Mouse (Mus musculus): ENCODE data around the gene Olfr142. TPM values are rescaled to one million over a fixed set of nuclear protein-coding genes. Genes with fewer than 3 reads are reported as not detected.
"Not testable (repeated sequence)": the region's sequence is repeated elsewhere in the genome, so short reads cannot be mapped to it uniquely, and the experiment has no call there.

Gene Olfr142
- not detected in 2 replicates for polyA plus RNA-seq (2014; fragmentation: Nextera tagmentation; extraction: Ambion mirVana)

GRCm38 (mm10) chr2:90257492-90257891 is at the start of gene Olfr142:
Gene Olfr142 (minus strand): TSS chr2:90257592.
- 91% methylated on average over 4 of the region's 4 CpGs for WGBS
- H3K27me3 ChIP-seq (ENCODE audit: control insufficient read depth, insufficient read depth, low read length), result no peaks in the 10 kb centered on the region
- H3K4me2 ChIP-seq (ENCODE audit: low read depth), result no peak within 1 kb of the TSS
- H3K27ac ChIP-seq (ENCODE audit: low read depth, low read length), result no peak within 1 kb of the TSS
- H3K9ac ChIP-seq (ENCODE audit: low read length), result no peak within 1 kb of the TSS
- H3K36me3 ChIP-seq (ENCODE audit: control insufficient read depth, insufficient read depth, low read length), result no peaks in the 10 kb centered on the region
- H3K9me3 ChIP-seq (ENCODE audit: control insufficient read depth, low read length), result no peaks in the 10 kb centered on the region
- ATAC-seq (ENCODE audit: insufficient read depth, low FRiP score, low TSS enrichment) (no peak), DNase-seq (ENCODE audit: low spot score) (no peak)
- H3K4me1 ChIP-seq (ENCODE audit: control insufficient read depth, insufficient read depth, low read length), result no peaks in the 10 kb centered on the region
- H3K4me3 ChIP-seq (ENCODE audit: low read depth, low read length), result no peak within 1 kb of the TSS

- Histone ChIP-seq H3K9me3 (ENCODE audit: control insufficient read depth, low read length) (no peaks in the 10 kb centered on the region), H3K27me3 (ENCODE audit: control insufficient read depth, insufficient read depth, low read length) (no peaks in the 10 kb centered on the region), H3K27ac (ENCODE audit: low read depth, low read length) (no peak within 1 kb of the TSS), H3K4me1 (ENCODE audit: control insufficient read depth, insufficient read depth, low read length) (no peaks in the 10 kb centered on the region), H3K9ac (ENCODE audit: low read length) (no peak within 1 kb of the TSS), H3K4me2 (ENCODE audit: low read depth) (no peak within 1 kb of the TSS), H3K4me3 (ENCODE audit: low read depth, low read length) (no peak within 1 kb of the TSS), H3K36me3 (ENCODE audit: control insufficient read depth, insufficient read depth, low read length) (no peaks in the 10 kb centered on the region)
- 88% methylated on average over 6 of the region's 6 CpGs for WGBS
- DNase-seq (ENCODE audit: low spot score) (no peak), ATAC-seq (ENCODE audit: insufficient read depth, low FRiP score, low TSS enrichment) (no peak)
Measured at GRCm38 (mm10) chr2:90292741-90293140, 35.3 kb upstream of the Olfr142 start, which contains the start of gene Olfr1272. Gene Olfr1272 (minus strand): TSS chr2:90292841.

- 91% methylated on average over 2 of the region's 2 CpGs for WGBS
- no peak within 1 kb of the TSS for H3K4me2 ChIP-seq (ENCODE audit: low read depth)
- H3K4me1 ChIP-seq (ENCODE audit: control insufficient read depth, insufficient read depth, low read length), result no peaks in the 10 kb centered on the region
- no peak for ATAC-seq (ENCODE audit: insufficient read depth, low FRiP score, low TSS enrichment)
- no peak within 1 kb of the TSS for H3K27ac ChIP-seq (ENCODE audit: low read depth, low read length)
- no peak for DNase-seq (ENCODE audit: low spot score)
- no peaks in the 10 kb centered on the region for H3K9me3 ChIP-seq (ENCODE audit: control insufficient read depth, low read length)
- H3K4me3 ChIP-seq (ENCODE audit: low read depth, low read length), result no peak within 1 kb of the TSS
- no peaks in the 10 kb centered on the region for H3K27me3 ChIP-seq (ENCODE audit: control insufficient read depth, insufficient read depth, low read length)
- no peaks in the 10 kb centered on the region for H3K36me3 ChIP-seq (ENCODE audit: control insufficient read depth, insufficient read depth, low read length)
- no peak within 1 kb of the TSS for H3K9ac ChIP-seq (ENCODE audit: low read length)
Measured at GRCm38 (mm10) chr2:90270932-90271331, 13.5 kb upstream of the Olfr142 start, which contains the start of gene Olfr1271. Gene Olfr1271 (minus strand): TSS chr2:90271032.

DNA sequence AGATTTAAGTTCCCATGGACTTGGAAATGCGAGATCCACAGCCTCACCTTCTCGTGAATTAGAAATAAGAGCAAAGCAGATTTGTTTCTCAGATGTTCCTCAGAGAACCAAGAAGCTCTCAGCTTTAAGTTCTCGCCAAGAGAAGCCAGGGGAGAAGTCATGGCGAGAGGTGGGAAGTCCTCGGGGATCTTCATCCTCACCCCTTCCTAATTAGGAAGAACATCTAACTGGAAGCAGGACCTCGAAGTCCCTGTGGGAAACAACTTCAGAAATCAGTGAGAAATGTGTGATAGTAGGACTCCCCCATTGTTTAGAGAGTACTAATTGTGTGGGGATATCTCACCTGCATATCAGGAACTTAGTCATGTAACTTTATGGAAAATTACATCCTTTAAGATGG is 33.0 kb downstream of the Olfr142 start, which contains the start of gene Olfr1506:
Gene Olfr1506, minus strand, starts transcription at position 101 of the 400 bp plus-strand sequence.
- not testable (repeated sequence) for H3K9ac ChIP-seq (ENCODE audit: low read length); H3K9me3 ChIP-seq (ENCODE audit: control insufficient read depth, low read length); H3K4me1 ChIP-seq (ENCODE audit: control insufficient read depth, insufficient read depth, low read length); H3K4me2 ChIP-seq (ENCODE audit: low read depth); H3K36me3 ChIP-seq (ENCODE audit: control insufficient read depth, insufficient read depth, low read length); H3K27ac ChIP-seq (ENCODE audit: low read depth, low read length); DNase-seq (ENCODE audit: low spot score); H3K27me3 ChIP-seq (ENCODE audit: control insufficient read depth, insufficient read depth, low read length); ATAC-seq (ENCODE audit: insufficient read depth, low FRiP score, low TSS enrichment); H3K4me3 ChIP-seq (ENCODE audit: low read depth, low read length)
- no CpG with 5 or more reads among the region's 6 CpGs for WGBS

Other genes starting within 250 kb of the Olfr142 start
- gene Olfr1263, start 245.5 kb downstream of the Olfr142 start, polyA plus RNA-seq (2014; fragmentation: Nextera tagmentation; extraction: Ambion mirVana), result not detected in 2 replicates
- gene Olfr1264, start 232.0 kb downstream of the Olfr142 start, polyA plus RNA-seq (2014; fragmentation: Nextera tagmentation; extraction: Ambion mirVana), result not detected in 2 replicates
- gene Olfr1265, start 222.3 kb downstream of the Olfr142 start, polyA plus RNA-seq (2014; fragmentation: Nextera tagmentation; extraction: Ambion mirVana), result not detected in 2 replicates
- not detected in 2 replicates for gene Olfr140, start 194.0 kb downstream of the Olfr142 start, polyA plus RNA-seq (2014; fragmentation: Nextera tagmentation; extraction: Ambion mirVana)
- not detected in 2 replicates for gene Olfr1269, start 136.2 kb downstream of the Olfr142 start, polyA plus RNA-seq (2014; fragmentation: Nextera tagmentation; extraction: Ambion mirVana)
- gene Olfr32, start 115.3 kb downstream of the Olfr142 start, polyA plus RNA-seq (2014; fragmentation: Nextera tagmentation; extraction: Ambion mirVana), result 0.20 TPM in 1 of 2 replicates, not detected in the other
- gene Olfr1270, start 104.5 kb downstream of the Olfr142 start, polyA plus RNA-seq (2014; fragmentation: Nextera tagmentation; extraction: Ambion mirVana), result not detected in 2 replicates
- gene Olfr1506, start 33.1 kb downstream of the Olfr142 start, polyA plus RNA-seq (2014; fragmentation: Nextera tagmentation; extraction: Ambion mirVana), result not detected in 2 replicates
- not detected in 2 replicates for gene Olfr1271, start 13.4 kb upstream of the Olfr142 start, polyA plus RNA-seq (2014; fragmentation: Nextera tagmentation; extraction: Ambion mirVana)
- not detected in 2 replicates for gene Olfr1272, start 35.2 kb upstream of the Olfr142 start, polyA plus RNA-seq (2014; fragmentation: Nextera tagmentation; extraction: Ambion mirVana)
- not detected in 2 replicates for gene Gm13769, start 64.6 kb upstream of the Olfr142 start, polyA plus RNA-seq (2014; fragmentation: Nextera tagmentation; extraction: Ambion mirVana)
- not detected in 2 replicates for gene Olfr1274-ps, start 141.1 kb upstream of the Olfr142 start, polyA plus RNA-seq (2014; fragmentation: Nextera tagmentation; extraction: Ambion mirVana)

Measured in neural tube, embryonic 11.5 days (tissue).